Mouse (Mus musculus) heart, embryonic 16.5 days (tissue): ENCODE data around the gene Gtf3c1. TPM values are rescaled to one million over a fixed set of nuclear protein-coding genes. Genes with fewer than 3 reads are reported as not detected.
A peak's percentile ranks its signal among the peaks of the same experiment; 100 is the strongest.

ENCODE experiments used
- ATAC-seq: fragments of 200-750 bp; cut with Nextera tagmentation; replicated peaks from 2 replicates; pipeline ENCODE4 v1.8.0; 2017; ENCODE audit warnings: moderate number of reproducible peaks; ENCODE audit not compliant: insufficient read depth, low FRiP score; ENCODE audit errors: extremely low read depth
- H3K27ac ChIP-seq: fragments of 300-500 bp; sonication (generic); 2 replicates; pipeline ENCODE4 v1.5.1; 2014; ENCODE audit warnings: mild to moderate bottlenecking, low read length, control low read depth, moderate library complexity
- H3K27me3 ChIP-seq: fragments of 300-500 bp; sonication (generic); 2 replicates; pipeline ENCODE4 v1.6.1; 2014; ENCODE audit warnings: low read length, mixed read lengths; ENCODE audit not compliant: control insufficient read depth, insufficient read depth
- H3K36me3 ChIP-seq: fragments of 300-500 bp; sonication (generic); 2 replicates; pipeline ENCODE4 v1.6.1; 2014; ENCODE audit not compliant: control insufficient read depth, insufficient read depth
- H3K4me1 ChIP-seq: fragments of 300-500 bp; sonication (generic); 2 replicates; pipeline ENCODE4 v1.6.1; 2014; ENCODE audit warnings: low read length, mixed read lengths; ENCODE audit not compliant: control insufficient read depth, insufficient read depth
- H3K4me2 ChIP-seq: fragments of 300-500 bp; sonication (generic); 2 replicates; pipeline ENCODE4 v1.6.1; 2014; ENCODE audit warnings: low read depth, mild to moderate bottlenecking, control low read depth, low read length
- H3K4me3 ChIP-seq: fragments of 300-500 bp; sonication (generic); 2 replicates; pipeline ENCODE4 v1.5.1; 2014; ENCODE audit warnings: mild to moderate bottlenecking, control low read depth, low read length
- H3K9ac ChIP-seq: fragments of 300-500 bp; sonication (generic); 2 replicates; pipeline ENCODE4 v1.6.1; 2014; ENCODE audit warnings: low read length, control low read depth
- H3K9me3 ChIP-seq: fragments of 300-500 bp; sonication (generic); replicated peaks from 2 replicates; pipeline ENCODE4 v1.6.1; 2016; ENCODE audit warnings: low read length; ENCODE audit not compliant: control insufficient read depth
- WGBS: fragments of 180-500 bp; shearing (Covaris S2); extraction: QIAGEN DNeasy Blood & Tissue Kit; methylation state at CpG from one replicate; pipeline ENCODE4 v1.1.7; 2014; 5-methylcytosine and 5-hydroxymethylcytosine counted together
- polyA plus RNA-seq: library from polyadenylated mRNA; unstranded; fragments of >200 nt; fragmentation: Nextera tagmentation; extraction: Ambion mirVana; gene quantifications from 2 replicates; pipeline ENCODE4 v1.2.1, GENCODE M21; 2015

Gtf3c1 gene
- polyA plus RNA-seq, result 25.8 and 32.4 TPM in 2 replicates

DNA sequence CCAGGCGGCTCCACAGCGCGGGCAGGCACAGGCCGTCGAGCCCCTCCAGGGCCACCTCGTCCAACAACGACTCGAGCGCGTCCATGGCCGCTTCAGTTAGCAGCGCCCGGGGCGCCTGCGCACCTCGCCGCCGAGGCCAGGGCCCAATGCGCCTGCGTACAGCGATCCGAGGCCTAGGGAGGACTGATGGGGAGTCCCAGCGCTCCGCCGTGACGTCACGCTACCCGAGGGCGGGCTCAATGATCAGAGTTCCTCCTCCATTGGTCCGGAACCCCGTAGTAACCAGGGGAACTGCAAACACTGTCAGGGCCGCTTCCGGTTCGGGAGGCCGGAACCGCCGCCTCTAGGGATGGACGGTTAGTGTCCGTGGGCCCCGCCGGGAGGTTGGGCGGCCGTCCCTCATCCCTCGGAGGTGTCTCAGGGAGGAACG, at the start of gene Gtf3c1, which contains the start of gene D430042O09Rik:
Gtf3c1 (minus strand) TSS at position 188 of the 430 bp plus-strand sequence.
D430042O09Rik (plus strand) TSS at position 296 of the 430 bp plus-strand sequence.
- Histone ChIP-seq H3K4me1 (peaks cover 31% of the 10 kb centered on the region), H3K4me3 (peak within 1 kb of the TSS; percentile 88), H3K27me3 (no peaks in the 10 kb centered on the region), H3K36me3 (peaks cover 14% of the 10 kb centered on the region), H3K9me3 (no peaks in the 10 kb centered on the region), H3K4me2 (peak within 1 kb of the TSS; percentile 77), H3K9ac (peak within 1 kb of the TSS; percentile 89), H3K27ac (peak within 1 kb of the TSS; percentile 94)
- ATAC-seq, result peak; percentile 98
- WGBS, result 1% methylated on average over 45 of the region's 45 CpGs

DNA sequence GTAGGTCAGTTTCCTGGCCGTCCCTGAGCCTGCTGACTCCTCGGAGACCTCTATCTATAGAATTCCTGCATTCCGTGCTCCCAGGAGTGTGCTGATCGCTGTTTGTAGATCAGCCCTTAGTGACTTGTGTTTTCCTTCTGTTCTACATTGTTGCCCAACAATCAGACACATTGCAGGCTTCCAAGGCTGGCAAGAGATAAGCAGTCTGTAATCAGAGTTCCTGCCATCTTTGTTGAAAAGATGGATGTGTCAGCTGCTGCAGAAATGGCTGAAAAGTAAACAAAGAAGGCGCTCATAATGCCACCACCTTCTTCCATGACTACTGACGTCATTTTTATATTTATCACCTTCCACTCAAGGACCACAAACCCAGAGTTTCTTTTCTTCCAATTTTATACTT, 49.2 kb upstream of the Gtf3c1 start:
- peaks cover 3% of the 10 kb centered on the region; the same call in 1 of the 2 replicates for H3K36me3 ChIP-seq
- H3K4me2 ChIP-seq, result no peak overlapping the region
- H3K27ac ChIP-seq, result peak overlapping the region; percentile 70
- no peak overlapping the region for H3K4me3 ChIP-seq
- WGBS, result 23% methylated on average over 6 of the region's 6 CpGs
- no peaks in the 10 kb centered on the region for H3K27me3 ChIP-seq
- H3K9me3 ChIP-seq, result no peaks in the 10 kb centered on the region
- H3K4me1 ChIP-seq, result peaks cover 39% of the 10 kb centered on the region
- H3K9ac ChIP-seq, result no peak overlapping the region
- no peak for ATAC-seq

- H3K9ac ChIP-seq, result no peak overlapping the region
- H3K4me2 ChIP-seq, result no peak overlapping the region
- WGBS, result 53% methylated on average over 3 of the region's 3 CpGs
- H3K36me3 ChIP-seq, result no peaks in the 10 kb centered on the region
- peak; percentile 76 for ATAC-seq
- H3K4me3 ChIP-seq, result no peak overlapping the region
- H3K4me1 ChIP-seq, result peaks cover 32% of the 10 kb centered on the region
- no peaks in the 10 kb centered on the region for H3K27me3 ChIP-seq
- no peaks in the 10 kb centered on the region for H3K9me3 ChIP-seq
- H3K27ac ChIP-seq, result peak overlapping the region; percentile 86
Measured at GRCm38 (mm10) chr7:125753326-125753715, 45.7 kb upstream of the Gtf3c1 start.

DNA sequence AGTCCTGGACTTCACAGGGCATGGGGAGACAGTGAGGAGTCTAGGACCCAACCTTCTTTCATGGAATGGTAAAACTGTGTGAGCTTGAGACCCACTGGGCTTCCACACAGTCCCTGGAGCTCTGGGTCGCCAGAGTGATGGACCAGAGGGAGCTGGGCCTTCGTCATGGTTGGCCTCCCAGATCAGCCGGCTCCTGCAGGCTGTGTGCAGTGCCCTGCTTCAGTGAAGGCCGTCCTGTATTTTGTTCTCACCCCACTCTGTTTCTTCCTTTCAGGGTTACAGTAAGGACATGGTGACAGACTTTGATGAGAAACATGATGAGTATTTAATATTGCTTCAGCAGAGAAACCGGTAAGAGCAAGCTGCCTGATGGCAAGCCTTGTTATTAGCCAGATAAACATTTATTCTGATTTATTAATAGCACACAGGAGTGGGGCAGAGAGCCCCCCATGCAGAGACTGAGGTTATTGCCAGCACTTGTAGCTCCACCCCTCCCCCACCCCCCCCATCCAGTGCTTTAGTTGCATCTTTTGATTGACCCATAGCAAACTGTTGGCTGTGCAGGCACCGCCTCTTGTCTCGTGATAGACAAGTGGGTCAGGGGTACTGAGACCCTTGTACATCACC, 45.2 kb upstream of the Gtf3c1 start:
- H3K4me2 ChIP-seq, result no peak overlapping the region
- peak overlapping the region; percentile 86 for H3K27ac ChIP-seq
- peak; percentile 63 for ATAC-seq
- no peak overlapping the region for H3K9ac ChIP-seq
- no peaks in the 10 kb centered on the region for H3K27me3 ChIP-seq
- 39% methylated on average over 7 of the region's 7 CpGs for WGBS
- H3K9me3 ChIP-seq, result no peaks in the 10 kb centered on the region
- peaks cover 28% of the 10 kb centered on the region for H3K4me1 ChIP-seq
- no peaks in the 10 kb centered on the region for H3K36me3 ChIP-seq
- H3K4me3 ChIP-seq, result no peak overlapping the region

GRCm38 (mm10) chr7:125748186-125748585, 40.6 kb upstream of the Gtf3c1 start:
- ATAC-seq, result 0 out of 2 replicates have a peak, but pooled peaks have one; percentile 9
- H3K4me3 ChIP-seq, result no peak overlapping the region
- 44% methylated on average over 3 of the region's 3 CpGs for WGBS

GRCm38 (mm10) chr7:125747316-125747690, 39.7 kb upstream of the Gtf3c1 start:
- Histone ChIP-seq H3K4me3 (no peak overlapping the region), H3K4me1 (peaks cover 3% of the 10 kb centered on the region; the same call in 1 of the 2 replicates), H3K36me3 (no peaks in the 10 kb centered on the region), H3K4me2 (no peak overlapping the region), H3K9me3 (no peaks in the 10 kb centered on the region), H3K9ac (no peak overlapping the region), H3K27me3 (no peaks in the 10 kb centered on the region), H3K27ac (no peak overlapping the region)
- WGBS, result 64% methylated on average over 7 of the region's 7 CpGs
- no peak for ATAC-seq

More at GRCm38 (mm10) chr7:125748186-125748585, 40.6 kb upstream of the Gtf3c1 start:
- Histone ChIP-seq H3K9me3 (no peaks in the 10 kb centered on the region), H3K36me3 (no peaks in the 10 kb centered on the region), H3K9ac (no peak overlapping the region), H3K27me3 (no peaks in the 10 kb centered on the region), H3K4me2 (no peak overlapping the region), H3K4me1 (peaks cover 7% of the 10 kb centered on the region; the same call in 1 of the 2 replicates), H3K27ac (no peak overlapping the region)

GRCm38 (mm10) chr7:125746621-125747315, 39.2 kb upstream of the Gtf3c1 start:
- Histone ChIP-seq H3K27me3 (no peaks in the 10 kb centered on the region), H3K36me3 (no peaks in the 10 kb centered on the region), H3K9me3 (no peaks in the 10 kb centered on the region), H3K9ac (no peak overlapping the region), H3K27ac (no peak overlapping the region), H3K4me3 (no peak overlapping the region), H3K4me2 (no peak overlapping the region), H3K4me1 (no peaks in the 10 kb centered on the region; the same call in 1 of the 2 replicates)
- 81% methylated on average over 2 of the region's 2 CpGs for WGBS
- no peak for ATAC-seq

DNA sequence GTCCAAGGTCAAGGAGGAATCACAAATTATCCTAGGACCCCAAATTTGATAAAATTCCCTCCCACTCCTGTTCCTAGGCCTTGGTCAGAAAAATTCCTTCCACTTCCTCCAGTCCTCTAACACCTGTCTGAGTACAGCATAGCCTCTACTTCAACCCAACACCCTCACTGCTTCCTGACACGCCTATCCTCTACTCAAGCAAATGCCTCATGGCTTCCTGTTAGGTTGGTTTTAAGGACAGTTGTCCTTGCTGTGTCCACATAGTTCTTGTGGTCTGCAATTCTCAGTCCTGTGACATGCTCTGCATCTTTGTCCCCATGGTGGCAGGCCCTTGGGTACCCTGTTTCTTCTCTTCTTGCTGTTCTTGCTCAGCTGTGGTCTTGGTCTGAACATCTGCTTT, 37.2 kb upstream of the Gtf3c1 start:
- H3K27me3 ChIP-seq, result no peaks in the 10 kb centered on the region
- H3K4me1 ChIP-seq, result no peaks in the 10 kb centered on the region; the same call in none of the 2 replicates
- H3K4me3 ChIP-seq, result no peak overlapping the region
- H3K9ac ChIP-seq, result no peak overlapping the region
- 62% methylated on average over 1 of the region's 1 CpGs for WGBS
- no peak for ATAC-seq
- H3K27ac ChIP-seq, result no peak overlapping the region
- H3K36me3 ChIP-seq, result no peaks in the 10 kb centered on the region
- no peaks in the 10 kb centered on the region for H3K9me3 ChIP-seq
- no peak overlapping the region for H3K4me2 ChIP-seq

DNA sequence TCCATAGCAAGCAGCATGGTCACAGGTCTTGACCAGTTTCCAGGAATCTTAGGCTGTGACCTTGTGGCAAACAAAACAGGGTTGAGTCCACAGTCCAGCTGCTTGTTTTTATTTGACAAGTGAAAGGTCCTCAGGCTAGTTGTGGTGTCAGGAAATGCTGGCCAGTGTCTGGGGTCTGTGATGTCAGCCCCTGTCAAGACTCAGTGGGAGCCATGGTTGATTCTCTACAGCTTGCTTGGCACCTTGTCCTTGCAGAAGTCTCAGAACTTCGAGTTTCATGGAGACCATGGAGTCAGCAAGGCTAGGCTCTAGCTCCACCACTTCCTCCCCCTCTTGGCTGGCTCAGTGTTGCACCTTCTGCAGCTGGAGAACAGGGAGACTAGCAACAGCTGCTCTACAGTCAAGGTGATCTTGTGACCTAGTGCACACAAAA, 33.7 kb upstream of the Gtf3c1 start:
- no peaks in the 10 kb centered on the region; the same call in none of the 2 replicates for H3K4me1 ChIP-seq
- no peaks in the 10 kb centered on the region for H3K27me3 ChIP-seq
- no peaks in the 10 kb centered on the region for H3K36me3 ChIP-seq
- H3K9ac ChIP-seq, result no peak overlapping the region
- peak; percentile 52; the same call in 1 of the 2 replicates for ATAC-seq
- no peak overlapping the region for H3K27ac ChIP-seq
- H3K4me2 ChIP-seq, result no peak overlapping the region
- 39% methylated on average over 1 of the region's 1 CpGs for WGBS
- no peak overlapping the region for H3K4me3 ChIP-seq
- no peaks in the 10 kb centered on the region for H3K9me3 ChIP-seq
